Mouse (Mus musculus) olfactory bulb, adult 2 months (tissue): Measurements from ENCODE around the gene Ston1. TPM values are rescaled to one million over a fixed set of nuclear protein-coding genes. Genes with fewer than 3 reads are reported as not detected.

Experiments used
- H3K27ac ChIP-seq: fragments of 200-500 bp; 2 replicates; pipeline ENCODE4 v1.5.1; 2012; ENCODE audit warnings: low read depth, low read length; ENCODE audit not compliant: insufficient read depth
- H3K4me1 ChIP-seq: fragments of 200-500 bp; 2 replicates; pipeline ENCODE4 v1.6.1; 2012; ENCODE audit warnings: low read length; ENCODE audit not compliant: control insufficient read depth, insufficient read depth
- H3K4me3 ChIP-seq: fragments of 200-500 bp; 2 replicates; pipeline ENCODE4 v1.5.1; 2012; ENCODE audit warnings: mild to moderate bottlenecking, low read depth, low read length, moderate library complexity; ENCODE audit not compliant: insufficient read depth
- CTCF ChIP-seq: fragments of 200-500 bp; IDR thresholded peaks from 2 replicates; pipeline ENCODE4 v1.5.1; 2012; ENCODE audit warnings: low read depth, mild to moderate bottlenecking, low read length, moderate library complexity; ENCODE audit not compliant: insufficient read depth
- POLR2A ChIP-seq: fragments of 200-500 bp; IDR thresholded peaks from 2 replicates; pipeline ENCODE4 v1.6.1; 2012; ENCODE audit warnings: mild to moderate bottlenecking, low read depth, low read length, moderate library complexity; ENCODE audit not compliant: insufficient read depth
- WGBS: fragments of 180-500 bp; shearing (Covaris S2); methylation state at CpG from one replicate; pipeline ENCODE4 v1.1.7; 2018; 5-methylcytosine and 5-hydroxymethylcytosine counted together
- polyA plus RNA-seq: library from polyadenylated mRNA; stranded (reverse); fragments of >200 nt; gene quantifications from 2 replicates; pipeline ENCODE4 v1.2.4, GENCODE M21; 2012; ENCODE audit warnings: low replicate concordance; ENCODE audit not compliant: missing spikeins, insufficient read depth, insufficient read length

Gene Ston1
- polyA plus RNA-seq, 1 experiment, result not detected

GRCm38 (mm10) chr17:88668452-88668851, 71.0 kb downstream of the Ston1 start, which contains the start of gene Gtf2a1l:
Gene Gtf2a1l, plus strand, starts transcription at chr17:88668660.
- H3K4me3 ChIP-seq, result no peak within 1 kb of the TSS
- TF ChIP-seq POLR2A (no peak), CTCF (no peak)
- H3K4me1 ChIP-seq, result peaks cover 4% of the 10 kb centered on the region; the same call in 1 of the 2 replicates
- H3K27ac ChIP-seq, result no peak within 1 kb of the TSS
- 26% methylated on average over 21 of the region's 21 CpGs for WGBS

GRCm38 (mm10) chr17:88669921-88670320, 72.4 kb downstream of the Ston1 start:
- TF ChIP-seq POLR2A (no peak), CTCF (no peak)
- Histone ChIP-seq H3K27ac (no peak overlapping the region), H3K4me1 (peaks cover 4% of the 10 kb centered on the region; the same call in 1 of the 2 replicates), H3K4me3 (no peak overlapping the region)
- WGBS, result 69% methylated on average over 2 of the region's 2 CpGs

GRCm38 (mm10) chr17:88670800-88671199, 73.3 kb downstream of the Ston1 start:
- TF ChIP-seq POLR2A (no peak), CTCF (no peak)
- Histone ChIP-seq H3K27ac (no peak overlapping the region), H3K4me3 (no peak overlapping the region), H3K4me1 (peaks cover 4% of the 10 kb centered on the region; the same call in 1 of the 2 replicates)
- WGBS, result 69% methylated on average over 4 of the region's 4 CpGs

- H3K4me3 ChIP-seq, result no peak overlapping the region
- H3K4me1 ChIP-seq, result no peaks in the 10 kb centered on the region
- WGBS, result 94% methylated on average over 23 of the region's 23 CpGs
- TF ChIP-seq CTCF (no peak), POLR2A (no peak)
- no peak overlapping the region for H3K27ac ChIP-seq
These were observed 78.1 kb downstream of the Ston1 start for GRCm38 (mm10) chr17:88675310-88676309.

GRCm38 (mm10) chr17:88688226-88688625, 90.7 kb downstream of the Ston1 start:
- WGBS, result 28% methylated on average over 11 of the region's 11 CpGs
- Histone ChIP-seq H3K4me3 (no peak overlapping the region), H3K4me1 (no peaks in the 10 kb centered on the region), H3K27ac (no peak overlapping the region)
- no peak for TF ChIP-seq POLR2A

- 28% methylated on average over 9 of the region's 9 CpGs for WGBS
- TF ChIP-seq CTCF (no peak), POLR2A (no peak)
These were observed 99.3 kb downstream of the Ston1 start for GRCm38 (mm10) chr17:88696656-88697333.

GRCm38 (mm10) chr17:88700901-88701300, 103.4 kb downstream of the Ston1 start:
- Histone ChIP-seq H3K4me1 (peaks cover 8% of the 10 kb centered on the region), H3K4me3 (no peak overlapping the region), H3K27ac (no peak overlapping the region)
- TF ChIP-seq POLR2A (no peak), CTCF (no peak)

More at GRCm38 (mm10) chr17:88696656-88697333, 99.3 kb downstream of the Ston1 start:
- Histone ChIP-seq H3K4me1 (peaks cover 8% of the 10 kb centered on the region), H3K27ac (no peak overlapping the region), H3K4me3 (no peak overlapping the region)

GRCm38 (mm10) chr17:88702345-88702744, 104.9 kb downstream of the Ston1 start:
- H3K4me1 ChIP-seq, result peaks cover 10% of the 10 kb centered on the region
- no peak overlapping the region for H3K4me3 ChIP-seq
- 20% methylated on average over 6 of the region's 6 CpGs for WGBS
- H3K27ac ChIP-seq, result no peak overlapping the region
- no peak for TF ChIP-seq POLR2A
- no peak for TF ChIP-seq CTCF

GRCm38 (mm10) chr17:88703112-88703511, 105.6 kb downstream of the Ston1 start:
- H3K27ac ChIP-seq, result no peak overlapping the region
- peaks cover 10% of the 10 kb centered on the region for H3K4me1 ChIP-seq
- no peak for TF ChIP-seq CTCF
- TF ChIP-seq POLR2A, result no peak
- no peak overlapping the region for H3K4me3 ChIP-seq
- WGBS, result 70% methylated on average over 4 of the region's 4 CpGs
